Mouse (Mus musculus) CH12.LX (cell line): ENCODE measurements at regions not wholly inside any gene's neighbourhood (a gene's known extent, or its start where the extent isn't known, plus 50 kb on each side); places are given as distances from the start of the nearest gene placed in this dataset.
"Not testable (repeated sequence)": the region's sequence is repeated elsewhere in the genome, so short reads cannot be mapped to it uniquely, and the experiment has no call there.

ENCODE experiments used
- DNase-seq: peaks from one replicate; pipeline ENCODE4 v3.0.0-alpha.2; 2013; ENCODE audit errors: extremely low read depth
- H3K27ac ChIP-seq: 2 replicates; pipeline ENCODE4 v1.5.1; 2012; ENCODE audit warnings: low read depth, mild to moderate bottlenecking, control low read depth, moderate library complexity; ENCODE audit not compliant: insufficient read depth
- H3K27me3 ChIP-seq: replicated peaks from 2 replicates; pipeline ENCODE3; 2012; ENCODE audit warnings: inconsistent platforms
- H3K36me3 ChIP-seq, 2 experiments: replicated peaks in 1 of 2; 2 replicates each; pipeline versions ENCODE3 to v1.6.1; 2012; ENCODE audit warnings: inconsistent platforms in 1 of 2, low read length in 1 of 2, mild to moderate bottlenecking in 1 of 2, mixed read lengths in 1 of 2, moderate library complexity in 1 of 2; ENCODE audit not compliant: control insufficient read depth in 1 of 2, insufficient read depth in 1 of 2
- H3K4me1 ChIP-seq, 2 experiments: 2 replicates each; pipeline ENCODE4 v1.6.1; 2012; ENCODE audit warnings: inconsistent platforms in 1 of 2, moderate library complexity in 1 of 2; ENCODE audit not compliant: insufficient read depth in 2 of 2, control insufficient read depth in 1 of 2
- H3K4me2 ChIP-seq: 2 replicates; pipeline ENCODE4 v1.6.1; 2012; ENCODE audit warnings: low read depth, mild to moderate bottlenecking, control low read depth; ENCODE audit not compliant: poor library complexity, insufficient read depth, severe bottlenecking
- H3K4me3 ChIP-seq, 3 experiments: fragments of 150-350 bp in 1 of 3; sonication (generic) in 1 of 3; replicated peaks in 1 of 3; 2 replicates each; pipeline versions ENCODE3 to v1.5.1; 2011 to 2012; ENCODE audit warnings: low read depth in 2 of 3, low read length in 2 of 3, mild to moderate bottlenecking in 2 of 3, moderate library complexity in 2 of 3, control low read depth in 1 of 3, improper control_type of control experiment in 1 of 3, inconsistent platforms in 1 of 3, mixed read lengths in 1 of 3; ENCODE audit not compliant: poor library complexity in 1 of 3
- H3K79me2 ChIP-seq: replicated peaks from 2 replicates; pipeline ENCODE4 v1.6.1; 2012; ENCODE audit warnings: mild to moderate bottlenecking, moderate library complexity; ENCODE audit not compliant: control insufficient read depth, poor library complexity, insufficient read depth, severe bottlenecking; ENCODE audit errors: extremely low read depth
- H3K9ac ChIP-seq: 2 replicates; pipeline ENCODE4 v1.6.1; 2012; ENCODE audit warnings: low read depth, mild to moderate bottlenecking, control low read depth, moderate library complexity; ENCODE audit not compliant: insufficient read depth
- H3K9me3 ChIP-seq: replicated peaks from 2 replicates; pipeline ENCODE3; 2012; ENCODE audit warnings: low read length, inconsistent platforms, mixed read lengths
- BHLHE40 ChIP-seq: IDR thresholded peaks from 2 replicates; pipeline ENCODE4 v1.6.1; 2011; ENCODE audit warnings: mild to moderate bottlenecking, low read depth, low read length, improper control_type of control experiment
- CHD1 ChIP-seq: IDR thresholded peaks from 2 replicates; pipeline ENCODE4 v1.6.1; 2012; ENCODE audit warnings: low read depth, low read length, improper control_type of control experiment, inconsistent platforms
- CHD2 ChIP-seq: IDR thresholded peaks from 2 replicates; pipeline ENCODE4 v1.6.1; 2011; ENCODE audit warnings: low read length, improper control_type of control experiment
- EP300 ChIP-seq: IDR thresholded peaks from 2 replicates; pipeline ENCODE4 v1.6.1; 2011; ENCODE audit warnings: low read length, improper control_type of control experiment
- JUND ChIP-seq: conservative IDR thresholded peaks from 2 replicates; pipeline ENCODE4 v1.6.1; 2011; ENCODE audit warnings: low read depth, low read length, improper control_type of control experiment
- MAFK ChIP-seq: IDR thresholded peaks from 2 replicates; pipeline ENCODE4 v1.6.1; 2011; ENCODE audit warnings: low read length, improper control_type of control experiment; ENCODE audit not compliant: insufficient replicate concordance
- MAZ ChIP-seq: IDR thresholded peaks from 2 replicates; pipeline ENCODE4 v1.6.1; 2012; ENCODE audit warnings: low read depth, mild to moderate bottlenecking, inconsistent platforms, low read length, improper control_type of control experiment, moderate library complexity
- MXI1 ChIP-seq: IDR thresholded peaks from 2 replicates; pipeline ENCODE4 v1.6.1; 2011; ENCODE audit warnings: mild to moderate bottlenecking, low read depth, low read length, improper control_type of control experiment
- MYC ChIP-seq: IDR thresholded peaks from 2 replicates; pipeline ENCODE4 v1.6.1; 2011; ENCODE audit warnings: low read depth, mild to moderate bottlenecking, improper control_type of control experiment, low read length
- NELFE ChIP-seq: IDR thresholded peaks from 2 replicates; pipeline ENCODE4 v1.6.1; 2011; ENCODE audit warnings: low read depth, low read length, improper control_type of control experiment
- NRF1 ChIP-seq: IDR thresholded peaks from 2 replicates; pipeline ENCODE4 v1.6.1; 2014; ENCODE audit warnings: low read depth, mild to moderate bottlenecking, inconsistent platforms, low read length, improper control_type of control experiment, moderate library complexity
- PAX5 ChIP-seq: IDR thresholded peaks from 2 replicates; pipeline ENCODE4 v1.6.1; 2012; ENCODE audit warnings: low read length, inconsistent platforms, mixed read lengths
- SIN3A ChIP-seq: IDR thresholded peaks from 2 replicates; pipeline ENCODE4 v1.6.1; 2012; ENCODE audit warnings: low read length, improper control_type of control experiment, inconsistent platforms
- TBP ChIP-seq: conservative IDR thresholded peaks from 2 replicates; pipeline ENCODE4 v1.6.1; 2011; ENCODE audit warnings: low read depth, low read length, improper control_type of control experiment
- UBTF ChIP-seq: IDR thresholded peaks from 2 replicates; pipeline ENCODE4 v1.6.1; 2012; ENCODE audit warnings: low read depth, mild to moderate bottlenecking, inconsistent platforms, low read length, improper control_type of control experiment, moderate library complexity
- ZC3H11A ChIP-seq: IDR thresholded peaks from 2 replicates; pipeline ENCODE4 v1.6.1; 2012; ENCODE audit warnings: low read depth, mild to moderate bottlenecking, inconsistent platforms, low read length, improper control_type of control experiment
- ZKSCAN1 ChIP-seq: IDR thresholded peaks from 2 replicates; pipeline ENCODE4 v1.6.1; 2012; ENCODE audit warnings: low read depth, inconsistent platforms, low read length, improper control_type of control experiment, borderline replicate concordance
- ZMIZ1 ChIP-seq: IDR thresholded peaks from 2 replicates; pipeline ENCODE4 v1.6.1; 2012; ENCODE audit warnings: low read depth, mild to moderate bottlenecking, inconsistent platforms, low read length, improper control_type of control experiment
- ZNF384 ChIP-seq: IDR thresholded peaks from 2 replicates; pipeline ENCODE4 v1.6.1; 2012; ENCODE audit warnings: low read depth, low read length, improper control_type of control experiment, inconsistent platforms
- dilution Hi-C: fragments of 300-500 bp; cut with MboI; formaldehyde crosslinking; loops from 2 replicates; pipeline ENCODE4 v1.14.3; 2020; ENCODE audit warnings: low sequenced_read_pairs; ENCODE audit not compliant: extremely low pct_unique_long_range_greater_than_20kb, extremely low pct_ligation_motif_present
- in situ Hi-C: fragments of 300-500 bp; cut with MboI; formaldehyde crosslinking; loops from 3 replicates; pipeline ENCODE4 v1.14.3; 2019; ENCODE audit warnings: low sequenced_read_pairs, low pct_ligation_motif_present, low pct_unique_long_range_greater_than_20kb, mixed read lengths

DNA sequence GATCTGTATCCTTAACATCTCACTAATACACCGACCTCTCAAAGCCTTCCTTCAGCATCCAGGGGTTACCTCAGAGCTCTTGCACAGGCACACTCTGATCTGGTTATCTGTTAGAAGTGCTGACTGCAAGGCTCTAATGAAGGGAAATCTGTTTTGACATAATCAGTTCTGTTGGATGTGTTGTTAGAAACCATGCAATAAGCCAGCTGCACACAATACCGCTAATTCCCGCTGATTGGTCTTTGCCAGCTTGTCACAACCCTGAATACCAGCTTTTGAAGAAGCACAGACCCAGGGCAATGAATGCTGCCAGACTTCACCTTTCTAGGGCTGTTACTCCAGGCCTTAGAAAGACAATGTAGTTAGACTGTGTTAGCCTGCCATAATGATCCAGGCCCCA lies 613.7 kb upstream of the Rgmb start:
- Histone ChIP-seq H3K79me2 (no peaks in the 10 kb centered on the region), H3K4me1 (no peaks in the 10 kb centered on the region), H3K4me3 (no peak overlapping the region), H3K4me2 (no peak overlapping the region), H3K9me3 (no peaks in the 10 kb centered on the region), H3K27ac (no peak overlapping the region), H3K27me3 (no peaks in the 10 kb centered on the region), H3K9ac (no peak overlapping the region), H3K36me3 (no peaks in the 10 kb centered on the region)
- TF ChIP-seq ZKSCAN1, result no peak
- no peak for TF ChIP-seq PAX5
- no peak for TF ChIP-seq MAFK
- no peak for TF ChIP-seq CHD2
- TF ChIP-seq MAZ, result no peak
- no peak for TF ChIP-seq SIN3A
- no peak for TF ChIP-seq MXI1
- TF ChIP-seq UBTF, result no peak
- no peak for TF ChIP-seq ZMIZ1
- no peak for TF ChIP-seq NELFE
- TF ChIP-seq ZC3H11A, result no peak
- no peak for TF ChIP-seq CHD1
- TF ChIP-seq BHLHE40, result no peak
- TF ChIP-seq EP300, result no peak
- no peak for TF ChIP-seq MYC
- dilution Hi-C loops, result no loop called here
- in situ Hi-C loops, result no loop called here
- no peak for DNase-seq

DNA sequence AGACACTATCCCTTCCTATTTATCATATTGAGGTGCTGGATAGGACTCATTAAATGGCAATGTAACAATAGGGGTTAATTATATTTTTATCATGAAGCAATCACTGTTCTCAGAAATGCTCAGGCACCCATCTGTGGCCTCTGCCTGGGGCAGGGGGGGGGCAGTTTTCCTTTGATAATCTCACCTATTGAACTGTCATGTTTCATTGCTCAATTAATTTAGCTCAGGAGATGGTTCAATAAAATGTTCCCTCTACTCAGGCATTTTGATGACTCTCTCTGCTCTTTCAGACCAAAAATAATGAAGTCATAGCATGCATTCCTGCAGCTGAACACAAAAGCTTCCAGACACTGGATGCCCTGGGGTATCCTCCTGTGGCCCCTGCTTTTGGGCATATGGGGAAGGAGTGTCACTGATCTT lies 564.4 kb upstream of the Rgmb start:
- Histone ChIP-seq H3K9ac (no peak overlapping the region), H3K79me2 (no peaks in the 10 kb centered on the region), H3K36me3 (no peaks in the 10 kb centered on the region), H3K4me2 (no peak overlapping the region), H3K9me3 (no peaks in the 10 kb centered on the region), H3K4me3 (no peak overlapping the region), H3K27me3 (no peaks in the 10 kb centered on the region)
- no peak for DNase-seq
- TF ChIP-seq SIN3A (no peak), JUND (no peak), ZNF384 (no peak), TBP (no peak), NRF1 (no peak)
- TF ChIP-seq, all 38 proteins: peak for 0
- Histone ChIP-seq H3K4me1 (no peaks in the 10 kb centered on the region), H3K27ac (no peak overlapping the region)
- dilution Hi-C loops, result no loop called here
- in situ Hi-C loops, result no loop called here

DNA sequence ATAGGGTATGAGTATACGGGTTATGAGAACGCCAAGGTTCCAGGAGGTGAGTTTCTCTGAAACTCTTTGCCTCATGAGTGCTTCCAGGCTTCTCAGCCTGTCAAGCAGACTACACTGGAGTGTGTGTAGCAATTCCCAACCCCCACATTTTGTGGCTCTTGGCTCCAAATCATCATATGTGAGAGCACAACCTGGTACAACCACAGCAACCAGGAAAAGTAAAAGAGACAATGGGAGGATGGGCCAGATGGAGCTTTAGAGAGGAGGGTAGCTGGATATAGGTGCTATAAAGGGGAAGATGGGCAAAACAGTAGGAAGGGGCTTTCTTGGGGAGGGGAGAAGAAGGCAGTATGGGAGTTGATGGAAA lies 544.0 kb upstream of the Rgmb start:
- DNase-seq, H3K4me2 ChIP-seq, H3K27ac ChIP-seq, H3K36me3 ChIP-seq, dilution Hi-C loops, H3K9me3 ChIP-seq, H3K79me2 ChIP-seq, H3K4me3 ChIP-seq, H3K9ac ChIP-seq, in situ Hi-C loops, H3K4me1 ChIP-seq, H3K27me3 ChIP-seq: not testable (repeated sequence)

DNA sequence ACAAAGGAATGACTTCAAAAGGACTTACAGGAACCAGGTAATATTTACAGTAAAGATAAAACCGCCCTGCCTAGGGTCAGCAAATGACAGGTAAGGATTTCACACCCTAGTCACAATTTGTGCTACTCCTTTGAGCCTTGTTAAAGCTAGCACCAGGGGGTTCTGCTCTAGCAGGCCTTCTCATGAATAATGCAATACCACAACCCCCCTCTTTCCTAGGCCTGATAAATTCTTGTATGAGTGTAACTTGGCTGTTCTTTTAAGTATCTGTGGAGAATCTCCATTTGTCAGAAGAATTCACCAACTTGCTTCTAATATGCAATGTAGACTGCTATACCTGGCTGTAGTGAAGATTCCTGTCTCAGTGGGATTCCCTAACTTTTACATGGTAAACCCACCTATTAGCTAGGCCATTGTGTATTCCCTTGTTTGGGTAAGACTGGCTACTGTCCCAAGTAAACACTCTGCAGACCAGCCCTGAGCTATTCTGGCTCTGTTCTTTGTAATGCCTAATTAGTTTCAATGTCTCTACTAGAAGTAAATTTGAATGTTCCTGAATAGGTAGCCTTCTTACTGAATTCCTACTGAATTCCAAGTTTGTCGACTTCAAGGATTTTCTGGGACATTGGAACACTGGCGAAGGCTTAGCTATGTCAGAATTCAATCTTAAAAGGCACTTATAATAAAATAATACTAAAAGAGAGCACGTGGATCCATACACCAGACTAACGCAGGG lies 543.4 kb upstream of the Rgmb start:
- H3K79me2 ChIP-seq, H3K4me1 ChIP-seq, dilution Hi-C loops, H3K9ac ChIP-seq, H3K4me2 ChIP-seq, H3K36me3 ChIP-seq, H3K27me3 ChIP-seq, H3K4me3 ChIP-seq, H3K9me3 ChIP-seq, DNase-seq, in situ Hi-C loops, H3K27ac ChIP-seq: not testable (repeated sequence)
